Mouse (Mus musculus) gastrocnemius, postnatal 14 days (tissue): ENCODE results near the gene Grip1. TPM values are rescaled to one million over a fixed set of nuclear protein-coding genes. Genes with fewer than 3 reads are reported as not detected.

ENCODE experiments used
- DNase-seq: peaks from one replicate; pipeline ENCODE4 v3.0.0; 2021; ENCODE audit warnings: mixed read lengths
- intact Hi-C: fragments of 180-260 bp; cut with DNase I; formaldehyde crosslinking; loops from one replicate; pipeline ENCODE4 v1.15.1; 2025; ENCODE audit warnings: low total_unique reads
- total RNA-seq, 2 experiments: library from RNA; stranded (reverse); gene quantifications; 2 replicates each; pipeline ENCODE4 v1.2.3; 2021

Grip1 gene
- total RNA-seq, 2 experiments from 2014 or later: 0.24 to 0.35 TPM

DNA sequence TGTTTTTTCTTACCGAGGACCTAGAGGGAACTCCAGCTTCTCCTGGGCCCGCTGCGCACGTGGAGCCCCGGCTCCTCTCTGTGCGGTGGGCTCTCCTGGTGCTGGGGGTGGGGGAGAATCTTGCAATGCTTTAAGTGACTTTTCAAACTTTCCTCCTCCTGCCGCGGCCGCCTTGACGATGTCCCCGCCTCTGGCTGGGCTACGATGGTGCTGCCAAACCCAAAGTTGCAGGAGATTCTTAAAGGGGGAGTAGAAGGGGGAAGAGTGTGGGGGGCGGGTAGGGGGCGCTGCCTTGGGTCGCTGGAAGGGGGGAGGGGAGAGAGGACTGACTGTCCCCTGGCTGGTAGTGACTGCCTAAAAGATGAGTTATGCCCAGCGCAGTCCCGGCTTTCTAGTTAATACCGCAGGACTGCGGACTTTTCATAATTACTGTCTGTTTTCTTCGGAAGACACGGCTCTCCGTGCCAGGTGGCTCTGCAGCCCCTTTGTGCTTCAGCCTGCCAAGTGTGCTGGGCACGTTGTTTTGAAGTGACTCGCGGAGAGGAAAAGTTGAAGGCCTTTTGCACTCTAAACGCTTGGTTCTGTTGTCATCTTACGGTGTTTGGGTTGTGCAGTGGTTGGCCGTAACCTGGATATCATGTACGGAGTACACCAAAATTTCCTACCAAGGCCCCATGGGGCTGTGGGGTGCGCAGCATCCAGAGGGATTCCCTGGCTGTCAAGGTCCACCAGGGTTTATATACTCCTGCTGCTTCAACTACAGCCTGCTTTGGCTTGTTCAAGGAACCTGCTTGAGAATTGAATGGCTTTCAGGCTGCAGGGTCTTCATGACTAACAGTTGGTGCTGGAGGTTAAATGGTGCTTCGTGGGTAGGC, 1.3 kb downstream of the Grip1 start:
- no peak for DNase-seq
- intact Hi-C loops: loop anchor here (5.0 kb wide), 1 partner anchor 183 kb away; no protein-coding TSS in a partner anchor

DNA sequence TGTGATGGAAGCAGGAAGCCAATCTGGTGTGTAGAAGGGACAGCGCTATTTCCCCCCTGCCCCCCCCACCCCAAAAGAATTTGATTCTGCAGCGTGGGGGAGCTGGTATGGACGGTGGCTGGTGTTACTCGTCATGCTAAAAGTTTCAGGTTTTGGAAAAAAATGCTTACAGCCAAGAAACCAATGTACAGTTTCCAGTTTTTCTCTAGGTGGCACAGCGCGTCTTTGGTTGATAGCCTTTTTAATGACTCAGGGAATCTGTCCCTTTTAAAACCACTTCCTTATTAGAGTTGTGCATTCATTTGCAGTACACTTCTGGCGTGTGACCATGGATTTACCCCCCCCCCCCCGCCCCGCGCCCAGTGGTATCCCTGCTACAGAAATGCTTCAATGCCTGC, 1.9 kb downstream of the Grip1 start:
- DNase-seq: no peak
- intact Hi-C loops: loop anchor here (5.0 kb wide), 1 partner anchor 183 kb away; no protein-coding TSS in a partner anchor

DNA sequence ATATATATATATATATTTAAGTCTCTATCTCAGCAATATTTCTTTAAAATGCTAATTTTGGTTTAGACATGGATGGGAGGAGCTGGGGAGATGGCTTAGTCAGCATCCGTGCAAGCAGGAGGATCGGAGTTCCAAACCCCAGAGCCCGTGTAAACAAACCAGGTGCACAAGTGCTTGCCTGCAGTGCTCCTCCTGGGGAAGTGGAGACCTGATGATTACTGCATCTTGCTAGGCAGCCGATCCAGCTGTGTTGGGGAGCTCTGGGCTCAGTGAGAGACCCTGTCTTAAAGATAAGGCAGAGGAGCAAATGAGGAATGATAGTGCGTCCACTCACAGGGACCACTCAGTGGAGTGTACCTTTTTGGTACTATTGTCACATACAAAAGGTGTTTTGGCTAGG, 3.5 kb downstream of the Grip1 start:
- intact Hi-C loops: loop anchor here (5.0 kb wide), 1 partner anchor 185 kb away; no protein-coding TSS in a partner anchor
- DNase-seq: no peak

- DNase-seq: no peak
- intact Hi-C loops: loop anchor here (5.0 kb wide), 1 partner anchor 187 kb away; no protein-coding TSS in a partner anchor
Measured at GRCm38 (mm10) chr10:119458991-119459390, 5.4 kb downstream of the Grip1 start.

- no peak for DNase-seq
- intact Hi-C loops: no loop called here
Measured at GRCm38 (mm10) chr10:119463345-119463744, 9.7 kb downstream of the Grip1 start.

DNA sequence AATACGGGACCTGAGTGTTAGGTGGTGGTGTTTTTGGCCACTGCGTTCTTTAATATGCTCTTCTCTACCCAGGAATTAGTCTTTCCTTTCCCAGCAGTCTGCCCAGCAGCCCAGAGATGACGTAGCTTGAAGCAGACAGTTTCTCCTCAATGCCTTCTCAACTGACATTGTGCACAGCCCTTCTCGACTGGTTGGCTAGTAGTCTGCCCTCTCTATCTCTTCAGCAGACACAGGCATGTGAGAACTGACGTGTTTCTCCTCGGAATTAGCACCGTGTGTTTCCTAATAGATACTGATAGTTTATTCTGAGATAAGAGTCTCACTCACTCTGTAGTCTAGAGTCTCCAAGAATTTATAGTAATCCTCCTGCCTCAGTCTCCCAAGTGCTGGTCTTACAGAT, 10.2 kb downstream of the Grip1 start:
- intact Hi-C loops: no loop called here
- DNase-seq: no peak

DNA sequence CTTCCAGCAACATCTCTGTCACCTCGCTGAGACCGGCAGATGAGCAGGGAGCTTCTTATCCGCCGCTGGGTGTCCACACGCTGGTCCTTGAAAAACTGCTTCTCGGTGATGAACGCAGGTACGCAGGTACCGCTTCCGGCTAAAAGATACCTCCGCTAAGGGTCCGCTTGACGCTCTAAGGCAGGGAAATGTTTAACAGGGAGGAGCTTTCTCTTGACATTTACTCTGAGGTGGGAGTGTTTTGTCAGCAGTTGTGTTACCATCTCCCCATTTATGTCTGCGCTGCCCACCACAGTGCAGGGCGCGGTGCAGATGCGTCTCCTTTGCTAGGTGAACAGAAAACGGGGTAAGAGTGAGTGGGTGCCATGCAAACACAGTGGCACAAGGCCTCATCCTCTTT, 14.3 kb downstream of the Grip1 start:
- intact Hi-C loops: no loop called here
- DNase-seq: no peak

GRCm38 (mm10) chr10:119470096-119470495, 16.5 kb downstream of the Grip1 start:
- intact Hi-C loops: no loop called here
- DNase-seq: no peak

DNA sequence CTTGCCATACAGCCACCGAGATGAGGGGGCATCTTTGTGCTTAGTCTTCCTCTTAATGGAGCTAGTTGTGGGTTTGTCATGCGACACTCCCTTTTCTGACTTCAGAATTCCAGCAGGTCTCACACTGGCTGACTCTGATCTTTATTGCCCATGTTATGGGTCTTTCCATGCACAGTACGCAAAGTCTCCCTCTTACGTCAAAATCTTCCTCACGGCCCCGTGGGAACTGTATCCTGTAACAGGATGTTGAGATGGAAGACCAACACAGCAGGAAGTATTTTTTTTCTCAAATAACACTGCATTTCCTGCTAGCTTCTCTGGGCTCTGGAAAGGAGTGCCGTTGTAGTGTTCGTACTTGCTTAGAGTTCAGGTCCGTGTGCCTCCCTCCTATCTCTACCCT, 21.5 kb downstream of the Grip1 start:
- DNase-seq: no peak

DNA sequence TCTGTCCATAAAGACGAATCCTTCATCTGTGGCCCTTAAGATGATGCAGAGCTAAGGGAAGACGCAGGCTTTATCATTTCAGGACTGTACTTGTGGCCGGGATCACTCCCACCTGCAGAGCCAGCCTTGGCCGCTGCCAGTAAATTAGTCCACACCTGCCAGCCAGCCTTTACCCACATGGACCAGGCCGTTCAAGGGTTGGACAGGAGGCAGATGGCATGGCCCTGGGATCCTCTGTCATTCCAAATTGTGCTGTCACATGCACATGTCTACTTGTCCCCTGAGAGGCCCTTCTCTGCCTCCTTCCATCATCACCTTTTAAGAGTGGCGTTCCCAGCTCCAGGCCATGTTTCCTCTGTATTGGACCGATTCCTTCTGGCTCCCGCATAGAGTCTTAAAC, 24.0 kb downstream of the Grip1 start:
- intact Hi-C loops: no loop called here

More for the DNA sequence above, 21.5 kb downstream of the Grip1 start:
- intact Hi-C loops: no loop called here

DNA sequence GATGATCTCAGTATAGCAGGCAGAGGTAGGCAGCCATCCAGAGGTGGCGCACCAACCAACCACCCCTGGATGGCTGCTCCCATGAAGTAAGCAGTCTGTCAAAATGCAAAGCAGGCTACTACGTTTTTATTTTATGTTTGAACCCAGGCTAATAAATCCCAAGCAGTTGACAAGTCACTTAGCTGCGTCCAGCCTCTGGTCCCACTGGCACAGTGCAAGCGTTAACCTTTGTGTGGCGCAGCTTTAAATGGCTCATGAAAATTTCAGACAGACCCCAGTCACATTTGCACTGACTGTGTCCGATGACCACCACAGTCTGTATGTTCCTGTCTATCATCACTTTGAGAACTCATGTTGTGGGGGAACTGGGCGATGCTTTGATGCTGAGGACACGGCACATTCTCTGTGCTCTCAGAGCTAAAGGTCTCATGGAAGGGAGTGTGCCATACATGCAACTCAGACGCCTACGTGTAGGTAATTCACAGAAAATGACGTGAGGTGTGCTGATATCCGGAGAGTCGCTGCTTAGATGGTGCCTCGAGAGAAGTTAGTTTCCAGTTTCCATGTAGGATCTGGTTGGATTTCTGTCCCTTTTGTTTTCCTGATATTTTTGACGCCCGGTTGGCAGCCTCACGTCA, 29.6 kb downstream of the Grip1 start:
- intact Hi-C loops: no loop called here

More for the DNA sequence above, 24.0 kb downstream of the Grip1 start:
- no peak for DNase-seq

GRCm38 (mm10) chr10:119483766-119484165, 30.1 kb downstream of the Grip1 start:
- DNase-seq: no peak
- intact Hi-C loops: no loop called here

More for the DNA sequence above, 29.6 kb downstream of the Grip1 start:
- no peak for DNase-seq

- intact Hi-C loops: no loop called here
- no peak for DNase-seq
Measured at GRCm38 (mm10) chr10:119486936-119487335, 33.3 kb downstream of the Grip1 start.

DNA sequence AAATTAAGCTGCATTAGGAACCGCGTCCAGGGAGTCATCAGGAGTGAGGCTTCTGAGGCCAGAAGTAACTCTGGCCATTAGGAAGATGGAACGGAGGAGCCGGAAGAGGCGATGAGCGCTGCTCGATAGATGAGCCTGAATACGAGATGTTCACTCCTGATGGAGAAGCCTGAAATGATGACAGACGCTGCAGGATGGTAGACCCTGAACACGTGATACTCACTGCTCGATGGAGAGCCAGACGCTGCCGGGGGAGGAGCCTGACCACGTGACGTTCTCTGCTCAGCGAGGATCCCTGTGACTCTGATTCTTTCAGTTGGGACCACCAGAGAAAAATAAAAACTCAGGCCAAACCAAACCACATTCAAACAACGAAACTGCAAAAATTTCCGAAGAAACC, 37.2 kb downstream of the Grip1 start:
- DNase-seq: no peak
- intact Hi-C loops: no loop called here

DNA sequence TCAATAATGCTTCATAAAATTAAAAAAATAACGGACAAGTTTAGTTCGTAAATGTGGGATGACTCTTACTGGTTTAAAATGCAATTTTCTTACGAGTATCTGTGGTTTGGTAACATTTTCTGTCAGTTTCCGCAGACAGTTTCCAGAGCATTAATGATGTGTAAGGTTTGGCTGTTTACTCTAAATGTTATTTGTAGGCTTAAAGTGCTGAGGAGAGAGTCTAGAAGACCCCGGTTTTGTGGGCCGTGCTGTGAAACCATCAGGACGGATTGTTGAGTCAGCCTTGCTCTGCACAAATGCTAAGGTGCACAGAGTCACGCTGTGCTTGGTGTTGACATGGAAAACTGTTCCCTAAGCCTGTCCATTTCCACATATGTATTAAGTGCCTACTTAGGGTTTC, 41.7 kb downstream of the Grip1 start:
- intact Hi-C loops: no loop called here

DNA sequence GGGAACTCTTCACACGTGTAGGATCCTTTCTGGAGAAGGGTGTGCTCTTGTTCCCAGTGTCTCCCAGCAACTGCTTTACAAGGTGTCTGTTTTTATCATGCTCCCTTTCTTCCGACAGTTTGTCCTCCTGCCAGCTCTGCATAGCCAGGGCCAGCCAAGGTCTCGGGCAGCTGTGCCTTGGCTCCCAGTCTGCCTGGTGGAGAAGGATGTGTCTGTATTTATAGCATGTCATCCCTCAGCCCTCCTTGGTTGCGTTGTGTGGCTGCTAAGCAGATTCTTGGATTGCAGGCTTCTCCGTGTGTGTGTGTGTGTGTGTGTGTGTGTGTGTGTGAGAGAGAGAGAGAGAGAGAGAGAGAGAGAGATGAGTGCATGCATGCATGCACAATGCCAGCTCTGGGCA, 42.6 kb downstream of the Grip1 start:
- intact Hi-C loops: no loop called here
- peak; percentile 39 for DNase-seq

More for the DNA sequence above, 41.7 kb downstream of the Grip1 start:
- no peak for DNase-seq

DNA sequence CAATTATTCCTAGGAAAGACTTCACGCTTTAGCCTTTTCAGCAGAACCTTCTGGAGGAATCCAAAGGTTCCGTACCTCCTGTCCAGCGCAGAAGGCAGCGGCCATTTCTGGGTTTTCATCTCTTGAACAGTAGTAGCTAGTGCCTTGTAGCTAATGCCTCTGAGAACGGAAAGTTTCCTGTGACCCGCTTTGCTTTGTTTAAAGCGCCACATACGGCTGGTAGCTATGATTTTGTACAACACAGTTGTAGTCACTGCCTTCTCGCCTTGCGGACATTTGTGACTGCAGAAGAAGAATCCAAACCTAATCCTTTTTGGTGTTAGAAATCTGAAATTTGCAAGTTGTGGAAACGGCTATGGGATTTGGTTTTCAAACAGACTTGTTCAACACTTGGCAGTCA, 68.1 kb downstream of the Grip1 start:
- intact Hi-C loops: no loop called here
- no peak for DNase-seq

DNA sequence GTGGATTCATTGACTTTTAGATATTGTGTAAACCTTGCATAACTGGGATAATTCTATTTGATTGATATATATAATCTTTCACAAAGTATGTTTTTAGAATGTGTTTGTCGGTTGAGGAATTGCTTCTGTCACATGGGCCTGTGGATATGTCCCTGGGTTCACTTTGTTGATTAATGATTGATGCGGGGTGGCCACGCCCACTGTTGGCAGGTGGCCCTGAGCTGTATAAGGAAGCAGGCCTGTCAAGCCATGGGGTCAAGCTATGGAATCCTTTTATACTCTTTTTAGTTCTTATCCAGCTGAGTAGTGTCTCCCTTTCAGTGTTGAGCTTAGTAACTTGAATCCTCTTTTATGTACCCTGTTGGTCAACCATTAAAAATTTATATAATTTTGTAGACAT, 72.1 kb downstream of the Grip1 start:
- intact Hi-C loops: no loop called here

GRCm38 (mm10) chr10:119534852-119535251, 81.2 kb downstream of the Grip1 start:
- intact Hi-C loops: no loop called here

More for the DNA sequence above, 72.1 kb downstream of the Grip1 start:
- DNase-seq: no peak

GRCm38 (mm10) chr10:119541655-119542054, 88.0 kb downstream of the Grip1 start:
- intact Hi-C loops: no loop called here
- DNase-seq: no peak

More at GRCm38 (mm10) chr10:119534852-119535251, 81.2 kb downstream of the Grip1 start:
- no peak for DNase-seq

GRCm38 (mm10) chr10:119543771-119544170, 90.1 kb downstream of the Grip1 start:
- intact Hi-C loops: no loop called here
- DNase-seq: no peak
